Mouse (Mus musculus) liver, embryonic 11.5 days (tissue): ENCODE data around the gene Pcsk2. TPM values are rescaled to one million over a fixed set of nuclear protein-coding genes. Genes with fewer than 3 reads are reported as not detected.

ENCODE experiments used
- ATAC-seq: fragments of 200-750 bp; cut with Nextera tagmentation; replicated peaks from 2 replicates; pipeline ENCODE4 v1.8.0; 2017; ENCODE audit warnings: moderate number of reproducible peaks, mild to moderate bottlenecking, moderate TSS enrichment, moderate library complexity; ENCODE audit not compliant: low FRiP score
- DNase-seq: peaks from one replicate; pipeline ENCODE4 v3.0.0-alpha.2; 2017; ENCODE audit warnings: low spot score
- H3K27ac ChIP-seq: fragments of 300-500 bp; sonication (generic); 2 replicates; pipeline ENCODE4 v1.5.1; 2014; ENCODE audit warnings: mild to moderate bottlenecking, low read depth, low read length, control low read depth
- H3K27me3 ChIP-seq: fragments of 300-500 bp; sonication (generic); replicated peaks from 2 replicates; pipeline ENCODE4 v1.6.1; 2014; ENCODE audit warnings: low read length, mixed read lengths; ENCODE audit not compliant: control insufficient read depth, insufficient read depth
- H3K36me3 ChIP-seq: fragments of 300-500 bp; sonication (generic); 2 replicates; pipeline ENCODE4 v1.6.1; 2014; ENCODE audit warnings: mild to moderate bottlenecking, low read length, moderate library complexity, mixed read lengths; ENCODE audit not compliant: control insufficient read depth, insufficient read depth
- H3K4me1 ChIP-seq: fragments of 300-500 bp; sonication (generic); replicated peaks from 2 replicates; pipeline ENCODE4 v1.6.1; 2014; ENCODE audit warnings: low read length, mixed read lengths; ENCODE audit not compliant: control insufficient read depth, insufficient read depth
- H3K4me2 ChIP-seq: fragments of 300-500 bp; sonication (generic); 2 replicates; pipeline ENCODE4 v1.6.1; 2014; ENCODE audit warnings: mild to moderate bottlenecking, control low read depth, moderate library complexity
- H3K4me3 ChIP-seq: fragments of 300-500 bp; sonication (generic); 2 replicates; pipeline ENCODE4 v1.5.1; 2014; ENCODE audit warnings: low read depth, low read length, control low read depth
- H3K9ac ChIP-seq: fragments of 300-500 bp; sonication (generic); 2 replicates; pipeline ENCODE4 v1.6.1; 2014; ENCODE audit warnings: low read depth, low read length, control low read depth
- H3K9me3 ChIP-seq: fragments of 300-500 bp; sonication (generic); 2 replicates; pipeline ENCODE4 v1.6.1; 2016; ENCODE audit warnings: low read length, inconsistent platforms, mixed read lengths; ENCODE audit not compliant: control insufficient read depth
- WGBS: fragments of 180-500 bp; shearing (Covaris S2); extraction: QIAGEN DNeasy Blood & Tissue Kit; methylation state at CpG from one replicate; pipeline ENCODE4 v1.1.7; 2014; 5-methylcytosine and 5-hydroxymethylcytosine counted together
- polyA plus RNA-seq: library from polyadenylated mRNA; unstranded; fragments of >200 nt; fragmentation: Nextera tagmentation; extraction: Ambion mirVana; gene quantifications from 2 replicates; pipeline ENCODE4 v1.2.1, GENCODE M21; 2014

Gene Pcsk2
- polyA plus RNA-seq, 1 experiment from 2014 or later: 0.56 TPM

GRCm38 (mm10) chr2:143677869-143678268 is 131.9 kb downstream of the Pcsk2 start:
- no peaks in the 10 kb centered on the region for H3K27me3 ChIP-seq
- ATAC-seq (no peak), DNase-seq (no peak)
- no peak overlapping the region for H3K27ac ChIP-seq
- no peak overlapping the region for H3K9ac ChIP-seq
- no peak overlapping the region for H3K4me2 ChIP-seq
- WGBS: 78% methylated on average over 4 of the region's 4 CpGs
- H3K9me3 ChIP-seq: no peaks in the 10 kb centered on the region
- H3K4me3 ChIP-seq: no peak overlapping the region
- H3K4me1 ChIP-seq: no peaks in the 10 kb centered on the region
- no peaks in the 10 kb centered on the region for H3K36me3 ChIP-seq

DNA sequence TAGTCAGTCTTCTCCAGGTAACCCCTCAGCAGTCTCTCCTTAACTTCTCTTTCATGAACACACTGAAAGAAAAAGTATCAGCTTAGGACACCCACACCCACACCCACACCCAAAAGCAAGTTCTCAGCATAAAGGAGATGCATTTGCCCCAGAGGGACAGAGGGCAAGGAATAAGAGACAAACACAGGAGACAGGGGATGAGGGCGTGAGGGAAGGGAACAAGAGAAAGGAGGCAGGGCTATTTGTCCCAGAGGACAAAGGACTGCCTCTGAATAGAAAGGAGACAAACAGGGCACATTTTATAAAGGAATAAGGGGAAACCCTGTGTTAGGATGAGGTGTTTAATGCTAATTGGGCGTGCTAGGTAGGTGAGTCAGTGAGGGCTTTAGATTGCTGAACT is 133.6 kb downstream of the Pcsk2 start:
- WGBS: 76% methylated on average over 2 of the region's 2 CpGs
- Histone ChIP-seq H3K27ac (no peak overlapping the region), H3K9ac (no peak overlapping the region), H3K4me1 (no peaks in the 10 kb centered on the region), H3K27me3 (no peaks in the 10 kb centered on the region), H3K4me3 (no peak overlapping the region), H3K36me3 (no peaks in the 10 kb centered on the region), H3K4me2 (no peak overlapping the region), H3K9me3 (no peaks in the 10 kb centered on the region)
- DNase-seq (no peak), ATAC-seq (no peak)

- Histone ChIP-seq H3K4me1 (no peaks in the 10 kb centered on the region), H3K9me3 (no peaks in the 10 kb centered on the region), H3K9ac (no peak overlapping the region), H3K27ac (no peak overlapping the region), H3K4me2 (no peak overlapping the region), H3K4me3 (no peak overlapping the region), H3K27me3 (no peaks in the 10 kb centered on the region), H3K36me3 (no peaks in the 10 kb centered on the region)
- DNase-seq (no peak), ATAC-seq (no peak)
- WGBS: 63% methylated on average over 8 of the region's 8 CpGs
Observed at GRCm38 (mm10) chr2:143681873-143682555, 136.1 kb downstream of the Pcsk2 start.

- H3K4me3 ChIP-seq: no peak overlapping the region
- no peaks in the 10 kb centered on the region for H3K4me1 ChIP-seq
- H3K27ac ChIP-seq: no peak overlapping the region
- H3K9me3 ChIP-seq: no peaks in the 10 kb centered on the region
- WGBS: 82% methylated on average over 2 of the region's 2 CpGs
- H3K9ac ChIP-seq: no peak overlapping the region
- ATAC-seq: no peak
- DNase-seq: no peak
- H3K4me2 ChIP-seq: no peak overlapping the region
- no peaks in the 10 kb centered on the region for H3K36me3 ChIP-seq
- H3K27me3 ChIP-seq: no peaks in the 10 kb centered on the region
Observed at GRCm38 (mm10) chr2:143683513-143683912, 137.6 kb downstream of the Pcsk2 start.

DNA sequence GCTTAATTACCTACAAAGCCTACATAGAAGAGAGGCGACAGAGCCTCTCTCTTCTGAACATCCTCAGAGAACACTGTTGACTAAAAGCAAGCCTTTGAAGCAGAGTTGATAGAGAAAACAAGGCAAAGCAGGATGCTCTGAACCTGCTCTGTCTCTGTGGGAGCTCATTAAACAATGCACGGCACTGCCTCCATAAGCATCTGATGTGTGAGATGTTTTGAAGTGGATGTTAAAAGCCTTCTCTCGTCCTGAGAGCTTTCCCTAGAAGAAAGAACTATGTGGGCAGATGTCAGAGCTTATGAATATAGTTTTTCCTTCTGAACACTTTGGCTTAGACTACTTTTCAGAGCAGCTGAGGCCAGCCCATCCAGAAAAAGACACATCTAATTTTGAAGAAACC is 145.3 kb downstream of the Pcsk2 start:
- no peak overlapping the region for H3K4me3 ChIP-seq
- no peak overlapping the region for H3K9ac ChIP-seq
- 57% methylated on average over 3 of the region's 3 CpGs for WGBS
- H3K36me3 ChIP-seq: no peaks in the 10 kb centered on the region
- H3K27ac ChIP-seq: no peak overlapping the region
- H3K4me1 ChIP-seq: no peaks in the 10 kb centered on the region
- H3K27me3 ChIP-seq: no peaks in the 10 kb centered on the region
- no peak overlapping the region for H3K4me2 ChIP-seq
- no peaks in the 10 kb centered on the region for H3K9me3 ChIP-seq
- no peak for ATAC-seq
- DNase-seq: no peak

GRCm38 (mm10) chr2:143696026-143696557 is 150.1 kb downstream of the Pcsk2 start:
- H3K4me1 ChIP-seq: no peaks in the 10 kb centered on the region
- H3K9ac ChIP-seq: no peak overlapping the region
- H3K36me3 ChIP-seq: no peaks in the 10 kb centered on the region
- ATAC-seq (peak; percentile 50; the same call in 1 of the 2 replicates), DNase-seq (peak; percentile 31)
- no peaks in the 10 kb centered on the region for H3K27me3 ChIP-seq
- no peak overlapping the region for H3K27ac ChIP-seq
- no peak overlapping the region for H3K4me3 ChIP-seq
- H3K4me2 ChIP-seq: no peak overlapping the region
- 58% methylated on average over 14 of the region's 14 CpGs for WGBS
- H3K9me3 ChIP-seq: no peaks in the 10 kb centered on the region

- H3K4me3 ChIP-seq: no peak overlapping the region
- no peaks in the 10 kb centered on the region for H3K27me3 ChIP-seq
- no peak for DNase-seq
- H3K9ac ChIP-seq: no peak overlapping the region
- no peaks in the 10 kb centered on the region for H3K4me1 ChIP-seq
- WGBS: 79% methylated on average over 7 of the region's 7 CpGs
- no peaks in the 10 kb centered on the region for H3K36me3 ChIP-seq
- H3K4me2 ChIP-seq: no peak overlapping the region
- H3K27ac ChIP-seq: no peak overlapping the region
- no peaks in the 10 kb centered on the region for H3K9me3 ChIP-seq
- no peak for ATAC-seq
Observed at GRCm38 (mm10) chr2:143696704-143697103, 150.7 kb downstream of the Pcsk2 start.

DNA sequence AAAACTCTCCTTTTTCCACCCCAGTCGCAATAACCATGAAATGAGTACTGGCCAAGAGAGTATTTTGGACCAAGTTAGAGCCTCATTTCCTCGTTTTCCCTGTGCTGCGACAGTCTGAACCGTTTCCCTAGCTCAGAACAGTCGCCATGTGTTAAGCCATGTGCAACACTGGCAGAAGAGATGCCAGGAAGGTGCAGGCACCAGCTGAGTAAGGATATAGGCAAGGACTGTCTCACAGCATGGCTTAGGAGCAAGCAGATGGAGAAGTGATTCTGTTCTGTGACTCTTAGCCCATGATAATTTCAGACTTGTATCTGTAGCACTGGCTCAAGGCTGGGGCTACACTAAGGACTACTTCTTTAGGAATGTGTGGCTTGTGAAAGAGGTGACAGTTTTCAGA is 155.2 kb downstream of the Pcsk2 start:
- Histone ChIP-seq H3K9ac (no peak overlapping the region), H3K4me1 (no peaks in the 10 kb centered on the region), H3K9me3 (no peaks in the 10 kb centered on the region), H3K27ac (no peak overlapping the region), H3K27me3 (no peaks in the 10 kb centered on the region), H3K4me3 (no peak overlapping the region), H3K4me2 (no peak overlapping the region), H3K36me3 (no peaks in the 10 kb centered on the region)
- 68% methylated on average over 5 of the region's 5 CpGs for WGBS
- DNase-seq (no peak), ATAC-seq (no peak)

GRCm38 (mm10) chr2:143702931-143703344 is 157.0 kb downstream of the Pcsk2 start:
- Histone ChIP-seq H3K27me3 (no peaks in the 10 kb centered on the region), H3K27ac (no peak overlapping the region), H3K9ac (no peak overlapping the region), H3K4me1 (no peaks in the 10 kb centered on the region), H3K9me3 (no peaks in the 10 kb centered on the region), H3K4me3 (no peak overlapping the region), H3K36me3 (no peaks in the 10 kb centered on the region), H3K4me2 (no peak overlapping the region)
- no peak for DNase-seq
- ATAC-seq: no peak
- WGBS: 88% methylated on average over 3 of the region's 3 CpGs
